Mouse (Mus musculus): ENCODE data around the gene Serpinb13. TPM values are rescaled to one million over a fixed set of nuclear protein-coding genes. Genes with fewer than 3 reads are reported as not detected.

Gene Serpinb13
- total RNA-seq, 1 experiment from 2014 or later = not detected

Other genes starting within 250 kb of the Serpinb13 start
- 30.3 and 69.4 TPM in 2 replicates for gene Kdsr, start 221.3 kb upstream of the Serpinb13 start, total RNA-seq (2017)
- gene Vps4b, start 184.3 kb upstream of the Serpinb13 start, total RNA-seq (2017) = 126 and 147 TPM in 2 replicates
- not detected in 2 replicates for gene Serpinb5, start 119.8 kb upstream of the Serpinb13 start, total RNA-seq (2017)
- not detected in 2 replicates for gene Serpinb12, start 46.5 kb upstream of the Serpinb13 start, total RNA-seq (2017)
- gene Serpinb3a, start 71.3 kb downstream of the Serpinb13 start, total RNA-seq (2017) = not detected in 2 replicates
- not detected in 2 replicates for gene Serpinb3d, start 102.5 kb downstream of the Serpinb13 start, total RNA-seq (2017)

Measured in hematopoietic stem cell, adult 5-6 weeks (primary cell).